In the genomic region with DNA sequence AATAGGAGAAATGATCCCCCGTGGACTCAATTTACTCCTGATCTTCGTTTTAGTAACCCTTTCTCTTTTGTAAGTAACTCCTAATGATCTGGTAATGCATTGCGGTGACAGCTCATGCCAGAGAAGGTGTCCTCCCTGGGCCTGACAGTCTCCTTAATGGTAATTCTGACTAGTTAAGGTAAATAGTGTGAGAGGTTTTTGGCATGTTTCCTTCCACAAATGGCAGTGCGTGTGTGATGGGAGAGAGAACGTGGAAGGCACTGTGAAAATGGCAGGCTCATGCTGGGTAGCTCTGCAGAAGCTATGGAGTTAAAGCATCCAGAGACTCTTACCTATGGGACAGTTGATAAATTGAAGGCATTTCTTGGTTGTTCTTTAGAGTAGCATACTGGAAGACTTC, we compare ENCODE assay signal across 25 mouse cellular contexts.
"Had no signal": no experiment of that assay in that cellular context is flagged by ENCODE, and none has a peak within 500 bp of the region (broad histone marks: within the 10 kb centered on the region; RNA-seq: fewer than 3 reads in every experiment).

No protein-coding gene starts in this region.

- H3K4me3 ChIP-seq: heart, embryonic 13.5 days; heart, embryonic 15.5 days; kidney, embryonic 15.5 days; limb, embryonic 13.5 days; limb, embryonic 15.5 days; liver, embryonic 12.5 days had no signal

- H3K9ac ChIP-seq: heart, embryonic 13.5 days; heart, embryonic 15.5 days; hindbrain, embryonic 14.5 days; kidney, embryonic 15.5 days; limb, embryonic 13.5 days; limb, embryonic 15.5 days; liver, embryonic 12.5 days; liver, embryonic 14.5 days had no signal

- DNase-seq: gastrocnemius, postnatal 14 days; gastrocnemius, postnatal 36 days; heart, adult 18-20 months; heart, postnatal 14 days; heart, postnatal 36 days; kidney, adult 11 months; kidney, adult 2 months; kidney, adult 9 months; kidney, postnatal 14 days; kidney, postnatal 36 days; layer of hippocampus, adult 9-11 months; layer of hippocampus, postnatal 36 days; left cerebral cortex, postnatal 4 days had no signal

- H3K9me3 ChIP-seq: heart, embryonic 13.5 days; heart, embryonic 15.5 days; kidney, embryonic 15.5 days; limb, embryonic 13.5 days; limb, embryonic 15.5 days; liver, embryonic 12.5 days had no signal

- H3K4me1 ChIP-seq: kidney, embryonic 15.5 days; limb, embryonic 15.5 days had no signal

- ATAC-seq: hindbrain, postnatal 0 days; intestine, embryonic 16.5 days; liver, embryonic 12.5 days had no signal

- H3K4me2 ChIP-seq: heart, embryonic 11.5 days; heart, embryonic 13.5 days; heart, embryonic 15.5 days; hindbrain, embryonic 14.5 days; kidney, embryonic 15.5 days; limb, embryonic 13.5 days; limb, embryonic 15.5 days had no signal

- H3K27me3 ChIP-seq: heart, embryonic 13.5 days; heart, embryonic 15.5 days; kidney, embryonic 15.5 days; limb, embryonic 13.5 days; limb, embryonic 15.5 days; liver, embryonic 12.5 days had no signal

- H3K27ac ChIP-seq: heart, embryonic 13.5 days; heart, embryonic 15.5 days; hindbrain, embryonic 14.5 days; hindbrain, postnatal 0 days; kidney, embryonic 15.5 days; kidney, postnatal 0 days; limb, embryonic 13.5 days; limb, embryonic 15.5 days; liver, embryonic 12.5 days; liver, embryonic 14.5 days had no signal
